Mouse (Mus musculus) stomach, postnatal 0 days (tissue): Measurements from ENCODE around the gene Ccm2.

Experiments
- CTCF ChIP-seq: IDR thresholded peaks from 2 replicates; pipeline ENCODE4 v1.5.1; 2016; ENCODE audit warnings: antibody characterized with exemption, low read depth, mild to moderate bottlenecking, moderate library complexity
- EP300 ChIP-seq: optimal IDR thresholded peaks from 2 replicates; pipeline ENCODE3; 2016; ENCODE audit warnings: antibody characterized with exemption

DNA sequence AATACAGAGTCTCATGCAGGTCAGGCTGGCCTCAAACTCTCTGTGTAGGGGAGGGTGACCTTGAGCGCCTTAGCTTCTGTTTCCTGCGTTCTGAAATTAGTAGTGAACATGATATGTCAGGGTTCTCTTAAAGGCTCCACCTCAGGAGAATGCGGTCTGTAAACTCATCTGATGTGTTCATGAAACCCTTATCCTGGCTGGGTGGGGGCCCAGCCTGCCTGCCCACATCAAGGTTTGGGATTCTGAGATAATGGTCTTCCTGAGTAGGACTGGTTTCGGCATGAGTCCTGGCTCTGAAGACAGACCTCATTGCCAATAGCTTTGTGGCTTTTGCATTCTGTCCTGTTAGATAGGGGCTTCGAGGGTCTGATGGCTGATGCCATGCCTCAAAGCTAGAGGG, 48.7 kb downstream of the Ccm2 start:
- no peak for TF ChIP-seq CTCF
- no peak for TF ChIP-seq EP300
